Mouse (Mus musculus) stomach, embryonic 15.5 days (tissue): ENCODE results near the gene Sox13. TPM values are rescaled to one million over a fixed set of nuclear protein-coding genes. Genes with fewer than 3 reads are reported as not detected.

Experiments
- ATAC-seq: fragments of 200-750 bp; cut with Nextera tagmentation; 2 replicates; pipeline ENCODE4 v1.8.0; 2017; ENCODE audit warnings: low read depth, moderate number of reproducible peaks, moderate TSS enrichment; ENCODE audit not compliant: insufficient read depth, low FRiP score
- H3K27ac ChIP-seq: fragments of 300-500 bp; sonication (generic); 2 replicates; pipeline ENCODE4 v1.5.1; 2015; ENCODE audit warnings: mild to moderate bottlenecking, inconsistent platforms
- H3K27me3 ChIP-seq: fragments of 300-500 bp; sonication (generic); replicated peaks from 2 replicates; pipeline ENCODE4 v1.6.1; 2015; ENCODE audit warnings: inconsistent platforms
- H3K36me3 ChIP-seq: fragments of 300-500 bp; sonication (generic); 2 replicates; pipeline ENCODE4 v1.6.1; 2015; ENCODE audit warnings: inconsistent platforms
- H3K4me1 ChIP-seq: fragments of 300-500 bp; sonication (generic); 2 replicates; pipeline ENCODE4 v1.6.1; 2015; ENCODE audit warnings: inconsistent platforms
- H3K4me2 ChIP-seq: fragments of 300-500 bp; sonication (generic); 2 replicates; pipeline ENCODE4 v1.6.1; 2015; ENCODE audit warnings: mild to moderate bottlenecking, inconsistent platforms
- H3K4me3 ChIP-seq: fragments of 300-500 bp; sonication (generic); replicated peaks from 2 replicates; pipeline ENCODE4 v1.5.1; 2015; ENCODE audit warnings: inconsistent platforms
- H3K9ac ChIP-seq: fragments of 300-500 bp; sonication (generic); 2 replicates; pipeline ENCODE4 v1.6.1; 2015; ENCODE audit warnings: inconsistent platforms
- H3K9me3 ChIP-seq: fragments of 300-500 bp; sonication (generic); 2 replicates; pipeline ENCODE4 v1.6.1; 2016; ENCODE audit warnings: inconsistent platforms
- WGBS: fragments of 180-500 bp; shearing (Covaris S2); methylation state at CpG from one replicate; pipeline ENCODE4 v1.1.7; 2015; 5-methylcytosine and 5-hydroxymethylcytosine counted together
- polyA plus RNA-seq: library from polyadenylated mRNA; unstranded; fragments of >200 nt; fragmentation: Nextera tagmentation; extraction: Ambion mirVana; gene quantifications from 2 replicates; pipeline ENCODE4 v1.2.1, GENCODE M21; 2015

Gene Sox13
- polyA plus RNA-seq, 1 experiment from 2014 or later: 6.8 TPM

GRCm38 (mm10) chr1:133397094-133397482 is 27.1 kb downstream of the Sox13 start:
- 0 out of 2 replicates have a peak, but pooled peaks cover 4% of the 10 kb centered on the region for H3K36me3 ChIP-seq
- H3K27me3 ChIP-seq: no peaks in the 10 kb centered on the region
- H3K9me3 ChIP-seq: no peaks in the 10 kb centered on the region
- no peak overlapping the region for H3K27ac ChIP-seq
- H3K4me1 ChIP-seq: peaks cover 11% of the 10 kb centered on the region; the same call in 1 of the 2 replicates
- WGBS: 74% methylated on average over 5 of the region's 5 CpGs
- H3K4me3 ChIP-seq: no peak overlapping the region
- H3K4me2 ChIP-seq: no peak overlapping the region
- ATAC-seq: no peak
- no peak overlapping the region for H3K9ac ChIP-seq

GRCm38 (mm10) chr1:133396693-133397092 is 27.5 kb downstream of the Sox13 start:
- Histone ChIP-seq H3K4me1 (peaks cover 11% of the 10 kb centered on the region; the same call in 1 of the 2 replicates), H3K27me3 (no peaks in the 10 kb centered on the region), H3K36me3 (peaks cover 8% of the 10 kb centered on the region; the same call in 1 of the 2 replicates), H3K9me3 (no peaks in the 10 kb centered on the region), H3K9ac (no peak overlapping the region), H3K27ac (no peak overlapping the region), H3K4me3 (no peak overlapping the region), H3K4me2 (no peak overlapping the region)
- WGBS: 87% methylated on average over 5 of the region's 5 CpGs
- no peak for ATAC-seq

GRCm38 (mm10) chr1:133394702-133395101 is 29.5 kb downstream of the Sox13 start:
- H3K27ac ChIP-seq: no peak overlapping the region
- H3K9ac ChIP-seq: no peak overlapping the region
- peaks cover 10% of the 10 kb centered on the region for H3K36me3 ChIP-seq
- H3K4me3 ChIP-seq: no peak overlapping the region
- no peaks in the 10 kb centered on the region for H3K27me3 ChIP-seq
- 0 out of 2 replicates have a peak, but pooled peaks cover 5% of the 10 kb centered on the region for H3K4me1 ChIP-seq
- no peak overlapping the region for H3K4me2 ChIP-seq
- H3K9me3 ChIP-seq: no peaks in the 10 kb centered on the region
- ATAC-seq: no peak
- 72% methylated on average over 4 of the region's 4 CpGs for WGBS

- Histone ChIP-seq H3K4me3 (no peak overlapping the region), H3K4me1 (0 out of 2 replicates have a peak, but pooled peaks cover 4% of the 10 kb centered on the region), H3K4me2 (no peak overlapping the region), H3K9ac (no peak overlapping the region), H3K27ac (no peak overlapping the region), H3K36me3 (peaks cover 16% of the 10 kb centered on the region), H3K9me3 (no peaks in the 10 kb centered on the region), H3K27me3 (no peaks in the 10 kb centered on the region)
- ATAC-seq: no peak
- WGBS: 63% methylated on average over 19 of the region's 19 CpGs
Observed at GRCm38 (mm10) chr1:133387539-133388268, 36.5 kb downstream of the Sox13 start.

- Histone ChIP-seq H3K27me3 (no peaks in the 10 kb centered on the region), H3K9me3 (no peaks in the 10 kb centered on the region), H3K36me3 (peaks cover 6% of the 10 kb centered on the region; the same call in 1 of the 2 replicates), H3K4me2 (no peak overlapping the region), H3K4me1 (0 out of 2 replicates have a peak, but pooled peaks cover 4% of the 10 kb centered on the region), H3K9ac (no peak overlapping the region), H3K27ac (no peak overlapping the region), H3K4me3 (no peak overlapping the region)
- ATAC-seq: no peak
- 76% methylated on average over 11 of the region's 11 CpGs for WGBS
Observed at GRCm38 (mm10) chr1:133386209-133386608, 38.0 kb downstream of the Sox13 start.

- Histone ChIP-seq H3K36me3 (peaks cover 6% of the 10 kb centered on the region; the same call in 1 of the 2 replicates), H3K4me3 (no peak overlapping the region)
- no peak for ATAC-seq
Observed at GRCm38 (mm10) chr1:133385506-133385905, 38.7 kb downstream of the Sox13 start.

GRCm38 (mm10) chr1:133383157-133383783 is 40.9 kb downstream of the Sox13 start:
- H3K4me3 ChIP-seq: no peak overlapping the region
- peaks cover 19% of the 10 kb centered on the region for H3K4me1 ChIP-seq
- WGBS: 90% methylated on average over 14 of the region's 14 CpGs
- no peak overlapping the region for H3K4me2 ChIP-seq
- H3K27ac ChIP-seq: no peak overlapping the region
- no peak for ATAC-seq
- no peaks in the 10 kb centered on the region for H3K9me3 ChIP-seq
- H3K36me3 ChIP-seq: peaks cover 6% of the 10 kb centered on the region; the same call in 1 of the 2 replicates
- no peak overlapping the region for H3K9ac ChIP-seq
- H3K27me3 ChIP-seq: no peaks in the 10 kb centered on the region

More at GRCm38 (mm10) chr1:133385506-133385905, 38.7 kb downstream of the Sox13 start:
- no peak overlapping the region for H3K9ac ChIP-seq
- peaks cover 7% of the 10 kb centered on the region; the same call in 1 of the 2 replicates for H3K4me1 ChIP-seq
- H3K9me3 ChIP-seq: no peaks in the 10 kb centered on the region
- no peaks in the 10 kb centered on the region for H3K27me3 ChIP-seq
- H3K4me2 ChIP-seq: no peak overlapping the region; the same call in 1 of the 2 replicates
- 42% methylated on average over 9 of the region's 9 CpGs for WGBS
- H3K27ac ChIP-seq: no peak overlapping the region

GRCm38 (mm10) chr1:133382552-133383155 is 41.5 kb downstream of the Sox13 start:
- Histone ChIP-seq H3K9me3 (no peaks in the 10 kb centered on the region), H3K27ac (no peak overlapping the region), H3K4me1 (peaks cover 19% of the 10 kb centered on the region), H3K4me3 (no peak overlapping the region), H3K9ac (no peak overlapping the region), H3K36me3 (peaks cover 6% of the 10 kb centered on the region; the same call in 1 of the 2 replicates), H3K27me3 (no peaks in the 10 kb centered on the region), H3K4me2 (no peak overlapping the region)
- ATAC-seq: no peak
- 58% methylated on average over 12 of the region's 12 CpGs for WGBS

GRCm38 (mm10) chr1:133382008-133382407 is 42.2 kb downstream of the Sox13 start:
- H3K27me3 ChIP-seq: no peaks in the 10 kb centered on the region
- no peak for ATAC-seq
- peaks cover 6% of the 10 kb centered on the region; the same call in 1 of the 2 replicates for H3K36me3 ChIP-seq
- no peak overlapping the region for H3K9ac ChIP-seq
- no peak overlapping the region for H3K4me2 ChIP-seq
- no peak overlapping the region for H3K4me3 ChIP-seq
- H3K9me3 ChIP-seq: no peaks in the 10 kb centered on the region
- peaks cover 19% of the 10 kb centered on the region for H3K4me1 ChIP-seq
- 8% methylated on average over 9 of the region's 9 CpGs for WGBS
- H3K27ac ChIP-seq: no peak overlapping the region

GRCm38 (mm10) chr1:133380347-133381065 is 43.7 kb downstream of the Sox13 start:
- Histone ChIP-seq H3K27ac (no peak overlapping the region), H3K4me2 (no peak overlapping the region), H3K4me1 (peaks cover 15% of the 10 kb centered on the region), H3K4me3 (no peak overlapping the region), H3K27me3 (no peaks in the 10 kb centered on the region), H3K9ac (no peak overlapping the region), H3K9me3 (no peaks in the 10 kb centered on the region), H3K36me3 (peaks cover 6% of the 10 kb centered on the region; the same call in 1 of the 2 replicates)
- 66% methylated on average over 14 of the region's 14 CpGs for WGBS
- no peak for ATAC-seq

GRCm38 (mm10) chr1:133379986-133380320 is 44.2 kb downstream of the Sox13 start:
- no peak overlapping the region for H3K9ac ChIP-seq
- H3K27ac ChIP-seq: no peak overlapping the region
- no peak overlapping the region for H3K4me3 ChIP-seq
- H3K4me2 ChIP-seq: no peak overlapping the region
- no peaks in the 10 kb centered on the region for H3K27me3 ChIP-seq
- 80% methylated on average over 3 of the region's 3 CpGs for WGBS
- H3K4me1 ChIP-seq: peaks cover 15% of the 10 kb centered on the region
- no peak for ATAC-seq
- H3K9me3 ChIP-seq: no peaks in the 10 kb centered on the region
- H3K36me3 ChIP-seq: peaks cover 6% of the 10 kb centered on the region; the same call in 1 of the 2 replicates
